Mouse (Mus musculus) ES-E14 (cell line): ENCODE measurements at regions not wholly inside any gene's neighbourhood (a gene's known extent, or its start where the extent isn't known, plus 50 kb on each side); places are given as distances from the start of the nearest gene placed in this dataset.

Experiments
- DNase-seq: peaks from one replicate; pipeline ENCODE4 v3.0.0-alpha.2; 2013; ENCODE audit warnings: low read depth, low spot score
- H3K27ac ChIP-seq: 2 replicates; pipeline ENCODE4 v1.5.1; 2012; ENCODE audit warnings: low read depth, mild to moderate bottlenecking, low read length, moderate library complexity, mixed read lengths; ENCODE audit not compliant: poor library complexity, insufficient read depth, severe bottlenecking
- H3K36me3 ChIP-seq: 2 replicates; pipeline ENCODE4 v1.6.1; 2012; ENCODE audit warnings: mild to moderate bottlenecking, low read length, moderate library complexity, mixed read lengths; ENCODE audit not compliant: control insufficient read depth, poor library complexity, insufficient read depth, severe bottlenecking
- H3K4me1 ChIP-seq, 2 experiments: fragments of 150-350 bp in 1 of 2; sonication (generic) in 1 of 2; 2 replicates each; pipeline ENCODE4 v1.6.1; 2012; ENCODE audit warnings: low read length in 2 of 2, mild to moderate bottlenecking in 1 of 2, mixed read lengths in 1 of 2; ENCODE audit not compliant: control insufficient read depth in 2 of 2, insufficient read depth in 2 of 2, poor library complexity in 1 of 2
- H3K4me3 ChIP-seq, 2 experiments: fragments of 150-350 bp in 1 of 2; sonication (generic) in 1 of 2; 2 replicates each; pipeline ENCODE4 v1.5.1; 2012; ENCODE audit warnings: low read length in 2 of 2, low read depth in 1 of 2, mild to moderate bottlenecking in 1 of 2, mixed read lengths in 1 of 2; ENCODE audit not compliant: insufficient read depth in 1 of 2, poor library complexity in 1 of 2, severe bottlenecking in 1 of 2
- H3K9ac ChIP-seq: 2 replicates; pipeline ENCODE4 v1.6.1; 2012; ENCODE audit warnings: low read depth, mild to moderate bottlenecking, low read length, mixed read lengths; ENCODE audit not compliant: poor library complexity, insufficient read depth, severe bottlenecking
- H3K9me3 ChIP-seq: fragments of 150-350 bp; sonication (generic); 2 replicates; pipeline ENCODE4 v1.6.1; 2012; ENCODE audit warnings: low read depth, mild to moderate bottlenecking, low read length; ENCODE audit not compliant: control insufficient read depth, insufficient read depth
- CHD2 ChIP-seq: IDR thresholded peaks from 2 replicates; pipeline ENCODE4 v1.6.1; 2014; ENCODE audit warnings: mild to moderate bottlenecking, low read depth, low read length, inconsistent platforms
- HCFC1 ChIP-seq: IDR thresholded peaks from 2 replicates; pipeline ENCODE4 v1.6.1; 2012; ENCODE audit warnings: low read length, inconsistent platforms, borderline replicate concordance; ENCODE audit not compliant: insufficient read depth
- MAFK ChIP-seq: IDR thresholded peaks from 2 replicates; pipeline ENCODE4 v1.6.1; 2014; ENCODE audit warnings: mild to moderate bottlenecking, low read depth, low read length, inconsistent platforms; ENCODE audit not compliant: insufficient read depth
- ZC3H11A ChIP-seq: IDR thresholded peaks from 2 replicates; pipeline ENCODE4 v1.6.1; 2012; ENCODE audit warnings: low read depth, mild to moderate bottlenecking, inconsistent platforms, low read length, borderline replicate concordance
- ZNF384 ChIP-seq: IDR thresholded peaks from 2 replicates; pipeline ENCODE4 v1.6.1; 2012; ENCODE audit warnings: low read depth, low read length, inconsistent platforms
- in situ Hi-C, 2 experiments: fragments of 600-800 bp; cut with MboI; formaldehyde crosslinking; loops; one replicate each; pipeline ENCODE4 v1.15.1; 2025; ENCODE audit warnings: low sequenced_read_pairs in 2 of 2, inconsistent platforms in 1 of 2; ENCODE audit not compliant: unreplicated experiment in 2 of 2

- TF ChIP-seq ZC3H11A, result no peak
- TF ChIP-seq ZNF384, result no peak
- no peak for TF ChIP-seq HCFC1
- no peak for TF ChIP-seq MAFK
- TF ChIP-seq CHD2, result no peak
- Histone ChIP-seq H3K9ac (no peak overlapping the region), H3K9me3 (no peaks in the 10 kb centered on the region), H3K36me3 (no peaks in the 10 kb centered on the region), H3K27ac (no peak overlapping the region), H3K4me3 (no peak overlapping the region), H3K4me1 (no peaks in the 10 kb centered on the region)
- no peak for DNase-seq
- in situ Hi-C loops, result no loop called here
These were observed 1357.9 kb downstream of the Slc22a22 start for GRCm38 (mm10) chr15:56119287-56120065.

GRCm38 (mm10) chr15:56108313-56108712 lies 1369.1 kb downstream of the Slc22a22 start:
- DNase-seq, result no peak
- no peak overlapping the region for H3K9ac ChIP-seq
- no peaks in the 10 kb centered on the region for H3K4me1 ChIP-seq
- no peak overlapping the region for H3K4me3 ChIP-seq
- H3K36me3 ChIP-seq, result no peaks in the 10 kb centered on the region
- no peak overlapping the region for H3K27ac ChIP-seq
- TF ChIP-seq HCFC1, result no peak
- no peak for TF ChIP-seq MAFK
- no peak for TF ChIP-seq ZNF384
- no peak for TF ChIP-seq ZC3H11A
- TF ChIP-seq CHD2, result no peak
- in situ Hi-C loops, result no loop called here
- H3K9me3 ChIP-seq, result no peaks in the 10 kb centered on the region

GRCm38 (mm10) chr15:56107719-56108118 lies 1369.7 kb downstream of the Slc22a22 start:
- no peaks in the 10 kb centered on the region for H3K36me3 ChIP-seq
- TF ChIP-seq ZC3H11A (no peak), MAFK (no peak), CHD2 (no peak), HCFC1 (no peak), ZNF384 (no peak)
- no peak overlapping the region for H3K4me3 ChIP-seq
- no peaks in the 10 kb centered on the region for H3K9me3 ChIP-seq
- H3K27ac ChIP-seq, result no peak overlapping the region
- no peak for DNase-seq
- no peak overlapping the region for H3K9ac ChIP-seq
- in situ Hi-C loops, result no loop called here
- no peaks in the 10 kb centered on the region for H3K4me1 ChIP-seq

- Histone ChIP-seq H3K9me3 (no peaks in the 10 kb centered on the region), H3K4me3 (no peak overlapping the region), H3K36me3 (no peaks in the 10 kb centered on the region), H3K9ac (no peak overlapping the region), H3K4me1 (no peaks in the 10 kb centered on the region), H3K27ac (no peak overlapping the region)
- in situ Hi-C loops, result no loop called here
- no peak for DNase-seq
- no peak for TF ChIP-seq ZC3H11A
- TF ChIP-seq CHD2, result no peak
These were observed 1377.2 kb downstream of the Slc22a22 start for GRCm38 (mm10) chr15:56100133-56100735.
